Mouse (Mus musculus) thymus, postnatal 36 days (tissue): ENCODE results near the gene Pde11a.
A peak's percentile ranks its signal among the peaks of the same experiment; 100 is the strongest.

Experiments used
- DNase-seq, 2 experiments: peaks; one replicate each; pipeline ENCODE4 v3.0.0; 2022; ENCODE audit warnings: mixed read lengths in 2 of 2

The Pde11a gene

DNA sequence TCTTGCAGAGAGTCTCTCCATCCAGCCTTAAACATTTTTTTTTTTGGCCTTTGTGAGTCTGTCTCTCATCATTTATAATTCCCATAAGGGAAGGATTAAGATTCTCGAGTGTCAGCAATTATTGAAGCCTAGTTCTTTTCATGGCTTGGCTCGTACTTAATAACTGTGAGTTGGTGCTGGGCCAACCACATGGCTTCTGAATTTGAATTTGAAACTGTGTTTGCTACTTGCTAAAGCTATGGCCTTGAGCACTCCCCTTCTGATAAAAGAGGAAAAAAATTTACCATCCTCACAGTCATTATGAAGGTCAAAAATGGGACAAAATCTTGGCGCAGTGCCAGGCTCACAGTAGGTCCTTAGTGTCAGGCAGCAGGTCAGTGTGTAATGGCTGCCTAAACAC is 251.4 kb downstream of the Pde11a start:
- no peak for DNase-seq

GRCm38 (mm10) chr2:76084982-76085381 is 253.6 kb downstream of the Pde11a start:
- DNase-seq: no peak

DNA sequence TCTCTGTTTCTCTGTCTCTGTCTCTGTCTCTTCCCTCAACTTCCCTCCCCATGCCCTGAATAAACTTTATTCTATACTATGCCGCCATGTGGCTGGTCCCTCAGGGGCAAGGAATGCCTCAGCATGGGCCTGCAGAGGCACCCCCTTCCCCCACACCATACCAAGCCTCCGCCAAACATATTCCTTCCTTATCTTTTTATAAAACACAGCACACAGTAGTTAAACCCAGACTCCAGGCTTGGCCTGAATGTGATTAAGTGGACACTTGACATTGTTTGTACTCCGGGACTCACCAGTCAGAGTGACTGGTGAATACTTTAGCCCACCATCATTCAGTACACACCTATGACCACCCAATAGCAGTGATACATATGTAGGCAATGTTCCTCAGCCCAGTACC is 254.7 kb downstream of the Pde11a start:
- no peak for DNase-seq

DNA sequence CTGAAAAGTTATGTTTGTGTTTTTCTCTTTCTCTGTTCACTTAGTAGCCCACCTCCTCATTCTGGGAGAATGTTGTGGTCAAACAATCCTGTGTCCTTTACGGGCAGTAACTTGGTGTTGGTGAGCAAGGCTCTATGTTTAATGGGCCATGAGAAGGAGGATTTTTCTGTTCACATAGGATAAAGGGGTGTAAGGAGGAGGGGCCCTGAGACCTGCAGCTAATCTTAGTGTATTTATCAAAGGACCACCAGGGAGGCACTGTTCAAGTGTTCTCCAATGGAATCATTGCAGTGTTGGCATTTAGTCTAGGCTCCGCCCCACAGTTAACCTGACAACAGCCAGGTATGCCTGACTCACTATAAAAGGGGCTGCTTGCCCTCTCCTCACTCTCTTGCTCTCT is 255.2 kb downstream of the Pde11a start:
- no peak for DNase-seq

DNA sequence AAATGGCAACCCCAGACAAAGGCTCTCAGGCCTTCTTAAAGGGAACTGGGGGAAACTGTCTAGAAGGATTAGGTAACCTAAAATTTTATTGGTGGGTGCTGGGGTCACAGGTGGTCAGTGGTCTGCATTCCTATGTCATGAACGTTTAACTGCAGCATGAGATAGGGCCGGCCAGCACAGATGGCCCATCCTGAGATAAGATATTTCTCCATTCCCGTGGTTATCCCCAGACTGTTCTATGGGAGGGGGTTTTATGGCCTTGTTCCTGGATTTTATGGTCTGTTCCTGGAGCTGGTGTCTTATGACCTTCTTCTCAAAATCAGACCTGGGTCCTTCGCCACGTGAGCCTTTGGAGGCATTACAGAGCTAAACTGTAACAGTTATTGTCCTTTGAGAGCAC is 256.6 kb downstream of the Pde11a start:
- no peak for DNase-seq

GRCm38 (mm10) chr2:76080549-76080948 is 258.0 kb downstream of the Pde11a start:
- DNase-seq: no peak

GRCm38 (mm10) chr2:76076838-76077237 is 261.7 kb downstream of the Pde11a start:
- no peak for DNase-seq

DNA sequence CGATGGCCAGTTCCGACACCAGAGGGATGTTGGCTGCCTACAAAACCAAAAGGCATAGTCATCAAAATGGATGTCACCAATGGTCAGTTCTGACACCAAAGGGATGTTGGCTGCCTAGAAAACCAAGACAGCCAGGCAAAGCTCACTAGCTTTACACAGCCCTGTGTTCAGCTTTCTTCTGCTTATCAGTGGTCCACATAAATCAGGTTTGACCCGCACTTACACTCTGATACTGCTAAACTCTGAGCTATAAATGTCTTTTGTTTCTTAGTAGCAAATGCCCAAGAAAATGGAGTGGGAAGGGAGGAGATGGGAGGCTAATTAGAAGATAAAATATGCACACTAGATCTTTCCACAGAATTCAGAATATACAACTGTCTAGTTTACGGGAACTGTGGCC is 262.5 kb downstream of the Pde11a start:
- DNase-seq: no peak

DNA sequence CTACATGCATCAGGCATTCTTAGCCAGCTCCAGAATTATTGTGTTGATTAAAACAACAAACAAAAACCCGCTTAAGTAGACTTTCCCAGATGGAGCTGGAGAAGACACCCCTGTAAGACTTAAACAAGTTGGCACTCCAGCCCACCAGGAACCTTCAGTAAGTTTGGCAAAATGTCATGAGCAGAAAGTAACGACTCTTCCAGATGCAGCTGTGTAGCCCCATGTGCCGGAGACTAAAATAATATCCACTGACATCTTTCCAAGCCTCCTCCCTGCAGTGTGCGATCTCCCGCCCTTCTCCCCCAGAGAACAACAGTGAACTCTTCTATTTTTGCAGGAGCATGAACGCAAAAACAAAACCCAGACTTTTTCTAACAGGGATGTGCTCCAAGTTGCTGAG is 265.5 kb downstream of the Pde11a start:
- DNase-seq: no peak

DNA sequence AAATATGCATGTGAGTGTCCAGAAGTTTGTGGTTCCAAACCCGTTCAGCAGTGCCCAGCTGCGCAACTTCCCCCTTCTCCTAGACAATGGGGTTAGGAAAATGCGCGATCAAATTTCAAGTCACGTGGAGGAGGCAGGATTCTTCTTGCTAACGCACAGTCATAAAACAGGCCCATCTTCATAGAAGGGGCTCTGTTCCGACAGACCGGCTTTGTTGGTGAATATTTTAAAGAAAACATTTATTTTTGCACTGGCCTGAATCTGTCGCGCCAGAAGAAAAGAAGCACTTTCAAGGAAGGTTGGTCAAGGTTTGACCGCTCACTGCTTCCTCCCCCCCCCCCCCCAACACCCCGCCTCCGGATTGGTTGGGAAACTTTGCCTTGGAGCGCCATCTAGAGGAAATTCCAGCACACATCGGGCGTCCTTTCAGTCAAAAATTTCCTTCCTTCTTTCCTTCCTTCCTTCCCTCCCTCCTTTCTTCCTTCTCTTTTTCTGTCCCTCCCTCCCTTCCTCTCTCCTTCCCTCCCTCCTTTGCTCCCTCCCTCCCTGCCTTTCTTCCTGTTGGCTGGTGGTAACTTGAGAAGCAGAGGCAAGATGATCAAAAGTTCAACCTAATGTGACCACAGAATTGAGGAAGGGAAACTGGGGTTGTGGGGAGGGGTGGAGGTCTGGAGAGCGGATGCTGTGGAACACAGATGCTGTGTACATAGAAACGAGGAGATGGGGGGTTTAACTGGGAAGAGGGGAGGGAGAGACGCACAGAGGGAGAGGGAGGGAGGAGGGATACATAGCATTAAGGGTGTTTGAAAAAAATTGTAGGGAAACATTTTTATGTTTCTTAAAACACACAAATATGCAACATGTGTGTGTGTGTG is 267.9 kb downstream of the Pde11a start:
- DNase-seq: peak; percentile 5

GRCm38 (mm10) chr2:76069238-76069637 is 269.3 kb downstream of the Pde11a start:
- DNase-seq: no peak

GRCm38 (mm10) chr2:76068155-76068554 is 270.4 kb downstream of the Pde11a start:
- DNase-seq: no peak

GRCm38 (mm10) chr2:76067144-76067543 is 271.4 kb downstream of the Pde11a start:
- DNase-seq: no peak

- DNase-seq: no peak
These were observed 273.3 kb downstream of the Pde11a start for GRCm38 (mm10) chr2:76065292-76065691.

DNA sequence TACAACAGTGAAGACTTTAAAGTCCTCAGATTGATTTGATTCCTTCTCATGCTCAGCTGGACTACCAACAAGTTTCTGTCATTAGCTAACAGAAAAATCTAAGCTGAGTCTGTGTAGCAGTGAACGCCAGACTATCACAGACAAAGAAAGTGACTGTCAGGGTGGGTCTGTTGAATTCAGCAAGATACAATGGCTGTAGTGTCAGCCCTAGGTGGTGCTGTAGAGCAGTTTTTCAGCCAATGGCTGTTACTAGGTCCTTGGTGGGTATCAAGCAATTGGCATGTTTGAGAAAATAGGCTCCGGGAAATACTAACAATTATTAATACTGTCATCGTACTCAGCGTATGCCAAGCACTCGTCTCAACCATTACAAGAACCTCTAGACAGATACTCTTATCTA is 274.5 kb downstream of the Pde11a start:
- DNase-seq: peak; percentile 6

- no peak for DNase-seq
These were observed 278.4 kb downstream of the Pde11a start for GRCm38 (mm10) chr2:76060207-76060606.

DNA sequence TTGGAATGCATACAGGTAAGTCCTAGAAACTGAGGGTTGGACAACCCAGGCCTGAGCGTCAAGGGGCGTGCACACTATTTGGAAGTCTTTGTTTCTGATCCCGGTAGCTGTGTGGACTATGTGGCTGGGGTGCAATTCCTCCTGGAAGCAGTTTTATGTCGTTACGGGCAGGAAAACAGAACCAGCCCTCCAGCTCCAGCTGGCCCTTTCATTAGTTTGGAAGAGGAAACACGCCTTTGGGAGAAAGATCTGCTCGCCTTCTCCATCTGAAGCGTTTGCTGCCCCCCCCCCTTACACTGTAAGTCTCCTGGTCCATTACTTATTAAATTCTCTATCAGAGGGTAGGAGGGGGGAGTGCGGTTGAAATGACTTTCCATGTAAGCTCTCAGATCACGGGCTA is 279.0 kb downstream of the Pde11a start:
- DNase-seq: no peak

DNA sequence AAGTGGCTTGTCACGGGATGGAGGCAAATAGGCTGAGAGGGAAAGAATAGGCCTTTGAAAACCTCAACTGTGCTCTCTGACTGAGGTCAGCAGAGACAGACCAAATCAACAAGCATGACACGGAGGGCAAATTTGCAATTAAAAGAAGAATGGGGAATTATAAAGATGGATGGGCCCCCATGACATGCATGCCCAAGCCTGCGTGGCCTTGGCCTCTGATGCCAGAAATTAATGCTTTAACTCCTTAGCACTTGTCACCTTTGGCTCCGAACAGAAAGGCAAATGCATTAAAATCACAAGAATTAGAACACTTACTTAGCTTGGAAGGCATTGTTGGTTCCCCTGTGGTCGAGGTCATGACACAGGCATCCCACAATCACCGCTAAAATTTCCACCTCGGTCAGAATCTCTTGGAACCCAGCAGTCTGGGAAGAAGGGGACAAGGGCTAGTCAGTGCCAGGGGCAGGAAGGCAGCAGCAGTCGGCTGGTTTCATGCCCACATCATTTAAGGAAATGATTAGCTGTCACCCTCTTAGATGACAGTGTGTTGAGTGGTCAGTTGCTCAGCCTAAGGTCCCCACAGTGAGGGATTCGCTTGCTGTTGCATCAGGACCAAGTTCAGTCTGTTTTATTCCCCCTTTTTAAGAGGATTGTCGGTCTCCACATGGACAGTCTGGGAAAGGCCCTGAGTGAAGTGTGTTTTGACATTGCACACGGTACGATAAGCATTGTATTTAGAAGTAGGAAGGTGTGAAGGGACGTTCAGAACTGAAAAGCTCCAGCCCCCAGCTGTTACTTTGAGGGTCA is 279.7 kb downstream of the Pde11a start:
- DNase-seq: no peak

- no peak for DNase-seq
These were observed 281.0 kb downstream of the Pde11a start for GRCm38 (mm10) chr2:76057555-76057954.

- DNase-seq: no peak
These were observed 284.7 kb downstream of the Pde11a start for GRCm38 (mm10) chr2:76053748-76054331.

DNA sequence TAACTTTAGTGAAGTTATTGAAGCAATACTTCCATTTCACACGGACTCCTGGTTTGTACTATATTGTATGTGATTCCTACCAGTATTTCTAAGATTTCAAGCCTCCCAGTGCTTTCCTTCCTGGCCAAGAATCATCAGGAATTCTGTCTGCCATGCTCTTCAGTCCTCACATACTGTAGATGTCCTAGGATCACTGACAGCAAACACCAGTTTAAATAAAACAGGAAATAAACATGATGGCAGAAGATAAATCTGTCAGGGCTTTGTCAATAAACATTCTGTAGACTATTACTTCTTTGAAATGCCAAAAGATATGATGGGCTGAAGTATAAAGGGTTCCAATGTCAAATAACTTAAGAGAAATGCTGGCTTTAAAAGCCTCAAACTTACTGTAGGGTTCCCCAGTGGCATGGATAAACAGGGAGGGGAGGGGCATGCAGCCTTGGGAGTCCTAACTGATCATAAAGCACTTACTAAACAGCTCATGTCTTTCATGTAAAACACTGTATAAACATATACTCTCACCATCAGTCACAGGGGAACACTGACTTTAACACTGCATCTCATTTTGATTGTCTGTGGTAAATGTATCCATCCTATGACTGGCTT is 285.6 kb downstream of the Pde11a start:
- no peak for DNase-seq

DNA sequence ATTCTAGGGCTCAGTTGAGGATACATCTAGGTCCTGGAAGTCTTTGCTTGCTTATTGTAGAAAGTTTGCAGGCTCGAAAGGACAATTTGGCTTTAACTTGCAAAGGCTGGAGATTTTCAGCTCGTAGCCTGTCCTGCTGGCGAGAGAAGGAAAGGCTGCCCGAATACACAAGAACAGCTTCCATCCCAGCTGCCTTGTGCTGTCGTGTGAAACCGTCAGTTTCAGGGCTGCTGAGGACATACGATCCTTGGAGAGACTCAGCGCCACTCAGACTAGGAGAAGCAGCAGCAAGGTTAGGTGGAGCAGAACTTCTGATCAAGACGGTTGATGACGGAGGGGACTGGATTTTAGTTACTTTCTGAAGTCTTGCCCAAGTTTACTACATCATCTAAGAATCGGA is 287.2 kb downstream of the Pde11a start:
- no peak for DNase-seq

DNA sequence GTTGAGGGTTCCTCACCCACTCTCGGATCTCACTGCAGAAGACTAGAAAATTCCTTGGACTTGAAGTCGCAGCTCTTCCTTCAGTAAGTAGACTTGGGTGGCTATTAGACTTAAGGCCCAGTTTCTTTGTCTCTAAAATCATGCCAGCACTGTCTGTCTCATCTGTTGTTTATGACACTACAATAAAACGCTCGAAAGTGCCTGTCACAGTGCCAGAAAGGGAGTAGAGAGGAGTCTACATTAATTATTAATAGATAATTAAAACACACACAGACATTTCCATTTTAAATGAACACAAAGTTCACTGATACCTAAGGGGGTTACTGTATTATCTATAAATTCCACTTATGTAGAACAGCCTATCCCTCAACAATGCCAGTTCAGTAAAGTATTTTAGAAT is 287.7 kb downstream of the Pde11a start:
- no peak for DNase-seq
